Mouse (Mus musculus) stomach, postnatal 0 days (tissue): ENCODE measurements around the gene Cd44.

Experiments
- CTCF ChIP-seq: IDR thresholded peaks from 2 replicates; pipeline ENCODE4 v1.5.1; 2016; ENCODE audit warnings: antibody characterized with exemption, low read depth, mild to moderate bottlenecking, moderate library complexity
- EP300 ChIP-seq: optimal IDR thresholded peaks from 2 replicates; pipeline ENCODE3; 2016; ENCODE audit warnings: antibody characterized with exemption

GRCm38 (mm10) chr2:102876141-102876540 is 25.3 kb downstream of the Cd44 start:
- no peak for TF ChIP-seq CTCF
- TF ChIP-seq EP300 = no peak
